ENCODE assay signal across 16 mouse cellular contexts in the genomic region with DNA sequence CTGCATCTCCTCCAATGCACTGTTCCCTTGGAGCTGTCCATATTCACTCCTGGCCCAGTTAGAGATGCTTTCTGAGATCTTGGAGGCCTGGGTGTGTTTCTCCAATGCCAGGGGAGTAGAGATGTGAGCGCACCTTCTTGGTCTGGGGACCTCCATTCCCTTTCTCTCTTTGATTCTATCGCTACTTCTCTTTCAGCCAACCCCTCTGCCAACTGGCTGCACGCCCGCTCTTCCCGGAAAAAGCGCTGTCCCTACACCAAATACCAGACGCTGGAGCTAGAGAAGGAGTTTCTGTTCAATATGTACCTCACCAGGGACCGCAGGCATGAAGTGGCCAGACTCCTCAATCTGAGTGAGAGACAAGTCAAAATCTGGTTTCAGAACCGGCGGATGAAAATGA. TPM values are rescaled to one million over a fixed set of nuclear protein-coding genes. Genes with fewer than 3 reads are reported as not detected.
"Had no signal": no experiment of that assay in that cellular context is flagged by ENCODE, and none has a peak within 500 bp of the region (broad histone marks: within the 10 kb centered on the region; RNA-seq: fewer than 3 reads in every experiment).

No protein-coding gene starts in this region.

- ATAC-seq: intestine, embryonic 16.5 days; liver, embryonic 12.5 days; midbrain, embryonic 15.5 days had no signal

- H3K4me2 ChIP-seq: limb, embryonic 15.5 days; liver, embryonic 12.5 days; lung, embryonic 14.5 days; midbrain, embryonic 11.5 days; midbrain, embryonic 15.5 days; stomach, embryonic 15.5 days had no signal

- DNase-seq: layer of hippocampus, adult 9-11 months; layer of hippocampus, postnatal 36 days; lung, embryonic 14.5 days; lung, postnatal 10 days; lung, postnatal 4 days; right cerebral cortex, postnatal 14 days; thymus, postnatal 36 days had no signal

- H3K9me3 ChIP-seq: limb, embryonic 15.5 days; liver, embryonic 12.5 days; midbrain, embryonic 15.5 days; stomach, embryonic 15.5 days had no signal

- H3K9ac ChIP-seq: limb, embryonic 15.5 days; liver, embryonic 12.5 days; lung, embryonic 14.5 days; midbrain, embryonic 15.5 days; stomach, embryonic 15.5 days had no signal

- H3K27ac ChIP-seq: limb, embryonic 15.5 days; liver, embryonic 12.5 days; midbrain, embryonic 15.5 days; stomach, embryonic 15.5 days had no signal

- H3K4me3 ChIP-seq: limb, embryonic 15.5 days; liver, embryonic 12.5 days; midbrain, embryonic 15.5 days; stomach, embryonic 15.5 days had no signal

- H3K36me3 ChIP-seq: limb, embryonic 15.5 days; liver, embryonic 12.5 days; midbrain, embryonic 15.5 days; stomach, embryonic 15.5 days had no signal

RNA-seq across cellular contexts. Expression of a gene that starts 3.2 kb away (rescaled TPM):
- polyA plus RNA-seq: liver, embryonic 12.5 days; liver, embryonic 16.5 days; midbrain, embryonic 11.5 days; midbrain, embryonic 15.5 days had no signal

RNA-seq across cellular contexts. Expression of a gene that starts 7.3 kb away (rescaled TPM):
- polyA plus RNA-seq: liver, embryonic 12.5 days; liver, embryonic 16.5 days; midbrain, embryonic 11.5 days; midbrain, embryonic 15.5 days; thymus, postnatal 0 days had no signal

RNA-seq across cellular contexts. Expression of a gene that starts 12.0 kb away (rescaled TPM):
- polyA plus RNA-seq: midbrain, embryonic 11.5 days; midbrain, embryonic 15.5 days; testis, adult 2 months; thymus, postnatal 0 days had no signal

RNA-seq across cellular contexts. Expression of a gene that starts 17.8 kb away (rescaled TPM):
- polyA plus RNA-seq: midbrain, embryonic 11.5 days had no signal

RNA-seq across cellular contexts. Expression of a gene that starts 28.7 kb away (rescaled TPM):
- polyA plus RNA-seq: midbrain, embryonic 11.5 days had no signal
